Mouse (Mus musculus): ENCODE results near the gene Slc25a23. TPM values are rescaled to one million over a fixed set of nuclear protein-coding genes. Genes with fewer than 3 reads are reported as not detected.

Slc25a23 gene
- polyA plus RNA-seq (2014; fragmentation: Nextera tagmentation; extraction: Ambion mirVana) = 8.4 and 10.3 TPM in 2 replicates

DNA sequence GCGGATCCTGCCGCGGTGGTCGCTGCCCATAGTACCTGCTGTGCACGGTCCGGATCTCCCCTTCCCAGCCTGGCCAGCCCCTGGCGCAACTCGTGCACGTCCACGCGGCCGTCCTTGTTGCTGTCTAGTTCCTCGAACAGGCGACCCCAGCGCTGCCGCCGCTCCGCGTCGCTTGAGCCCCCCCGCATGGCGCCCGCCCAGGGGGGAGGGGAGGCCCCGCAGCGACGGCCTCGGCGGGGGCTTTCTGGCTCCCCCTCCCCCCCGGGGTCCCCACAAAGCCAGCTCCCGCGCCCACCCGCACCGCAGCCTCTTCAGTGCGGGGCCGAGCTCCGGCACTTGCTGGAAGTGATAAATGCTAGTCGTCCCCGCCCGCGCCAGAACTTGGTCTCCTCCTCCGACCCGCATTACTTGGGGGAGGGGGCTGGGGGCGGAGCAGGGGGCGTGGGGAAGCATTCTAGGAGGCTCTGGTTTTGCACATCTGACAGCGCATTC is at the start of gene Slc25a23:
TSS of gene Slc25a23 (minus strand) at position 378 of the 492 bp plus-strand sequence.
- H3K27me3 ChIP-seq (ENCODE audit: insufficient read depth, low read length) = peaks cover 25% of the 10 kb centered on the region
- H3K27ac ChIP-seq (ENCODE audit: low read depth) = peak within 1 kb of the TSS; percentile 46; the same call in 1 of the 2 replicates
- H3K36me3 ChIP-seq (ENCODE audit: insufficient read depth) = no peaks in the 10 kb centered on the region
- peak within 1 kb of the TSS; percentile 64 for H3K9ac ChIP-seq
- ATAC-seq (ENCODE audit: insufficient read depth) (peak; percentile 76), DNase-seq (peak; percentile 79)
- peak within 1 kb of the TSS; percentile 90 for H3K4me2 ChIP-seq
- H3K4me1 ChIP-seq (ENCODE audit: insufficient read depth) = no peaks in the 10 kb centered on the region
- TF ChIP-seq CTCF (IDR thresholded peaks at IDR 0.05; ENCODE audit: low read depth) = no peak
- no peaks in the 10 kb centered on the region for H3K9me3 ChIP-seq (ENCODE audit: low read depth, low read length)
- 0% methylated on average over 45 of the region's 45 CpGs for WGBS
- H3K4me3 ChIP-seq (ENCODE audit: low read depth, low read length) = peak within 1 kb of the TSS; percentile 75

DNA sequence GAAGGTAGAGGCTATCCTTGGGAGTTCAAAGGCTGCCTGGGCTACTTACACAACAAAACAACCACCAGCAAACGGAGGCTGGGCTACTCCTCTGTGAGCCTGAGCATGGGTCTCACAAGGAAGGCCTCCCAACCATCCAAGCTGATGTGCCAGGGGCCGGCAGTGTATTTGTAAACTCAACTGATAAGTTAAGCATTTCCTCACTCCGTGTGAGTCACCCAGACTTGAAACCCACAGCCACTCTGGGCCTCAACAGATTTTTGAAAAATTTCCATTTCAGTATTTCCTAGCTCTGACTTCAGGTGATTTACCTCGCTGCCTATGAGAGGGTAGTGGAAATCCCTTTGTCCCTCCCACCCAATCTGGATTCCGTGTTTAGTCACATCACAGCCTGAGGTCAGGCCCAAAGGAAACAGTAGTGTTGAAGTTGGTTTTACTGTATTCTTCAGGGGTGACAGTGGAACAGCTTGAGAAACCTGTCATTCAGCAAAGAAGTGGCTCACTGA is 49.1 kb upstream of the Slc25a23 start:
- H3K9me3 ChIP-seq (ENCODE audit: low read depth, low read length) = no peaks in the 10 kb centered on the region
- no peak for ATAC-seq (ENCODE audit: insufficient read depth)
- 31% methylated on average over 5 of the region's 5 CpGs for WGBS

DNA sequence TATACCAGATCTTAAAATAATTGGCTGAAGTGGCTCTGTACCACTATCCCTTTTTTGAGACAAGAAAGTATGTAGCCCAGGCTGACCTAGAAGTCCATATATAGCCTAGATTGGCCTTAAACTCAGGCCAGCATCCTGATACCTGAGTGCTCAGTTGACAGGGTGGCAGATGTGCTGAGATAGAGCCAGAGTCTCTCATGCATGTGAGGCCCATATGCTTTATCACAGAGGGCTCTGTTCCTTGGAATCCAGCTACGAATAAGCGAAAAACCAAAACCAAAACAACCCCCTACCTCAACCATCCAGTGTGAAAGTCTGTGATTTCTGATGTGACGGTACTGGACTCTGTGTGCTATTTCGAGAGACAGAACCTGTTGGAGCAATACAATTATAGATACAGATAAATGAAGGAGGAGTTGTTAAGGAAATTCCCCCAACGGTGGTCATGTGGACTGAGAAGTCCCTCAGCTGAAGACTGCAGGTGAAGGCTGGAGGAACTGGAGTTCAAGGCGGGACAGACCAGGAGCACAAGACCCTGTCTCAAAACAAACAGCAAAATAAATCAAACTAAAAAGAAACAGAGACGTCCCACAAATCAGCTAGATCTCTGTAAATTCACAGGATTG is 48.5 kb upstream of the Slc25a23 start:
- Histone ChIP-seq H3K9ac (no peak overlapping the region), H3K27ac (ENCODE audit: low read depth) (no peak overlapping the region), H3K4me1 (ENCODE audit: insufficient read depth) (0 out of 2 replicates have a peak, but pooled peaks cover 5% of the 10 kb centered on the region), H3K36me3 (ENCODE audit: insufficient read depth) (no peaks in the 10 kb centered on the region), H3K4me3 (ENCODE audit: low read depth, low read length) (no peak overlapping the region), H3K9me3 (ENCODE audit: low read depth, low read length) (no peaks in the 10 kb centered on the region), H3K4me2 (no peak overlapping the region), H3K27me3 (ENCODE audit: insufficient read depth, low read length) (no peaks in the 10 kb centered on the region)
- no peak for TF ChIP-seq CTCF (IDR thresholded peaks at IDR 0.05; ENCODE audit: low read depth)
- DNase-seq = no peak
- ATAC-seq (ENCODE audit: insufficient read depth) = no peak
- WGBS = 80% methylated on average over 7 of the region's 7 CpGs

More for the DNA sequence above, 49.1 kb upstream of the Slc25a23 start:
- Histone ChIP-seq H3K36me3 (ENCODE audit: insufficient read depth) (no peaks in the 10 kb centered on the region), H3K27me3 (ENCODE audit: insufficient read depth, low read length) (no peaks in the 10 kb centered on the region), H3K4me3 (ENCODE audit: low read depth, low read length) (no peak overlapping the region), H3K9ac (no peak overlapping the region), H3K4me1 (ENCODE audit: insufficient read depth) (0 out of 2 replicates have a peak, but pooled peaks cover 5% of the 10 kb centered on the region), H3K27ac (ENCODE audit: low read depth) (no peak overlapping the region), H3K4me2 (no peak overlapping the region)
- no peak for TF ChIP-seq CTCF (IDR thresholded peaks at IDR 0.05; ENCODE audit: low read depth)
- no peak for DNase-seq

DNA sequence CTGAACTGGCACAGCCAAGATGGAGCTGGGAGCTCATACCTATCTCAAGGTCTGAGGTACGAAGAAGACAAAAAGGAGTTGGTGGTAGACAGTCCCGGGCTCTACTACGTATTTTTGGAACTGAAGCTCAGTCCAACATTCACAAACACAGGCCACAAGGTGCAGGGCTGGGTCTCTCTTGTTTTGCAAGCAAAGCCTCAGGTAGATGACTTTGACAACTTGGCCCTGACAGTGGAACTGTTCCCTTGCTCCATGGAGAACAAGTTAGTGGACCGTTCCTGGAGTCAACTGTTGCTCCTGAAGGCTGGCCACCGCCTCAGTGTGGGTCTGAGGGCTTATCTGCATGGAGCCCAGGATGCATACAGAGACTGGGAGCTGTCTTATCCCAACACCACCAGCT is 47.4 kb upstream of the Slc25a23 start:
- Histone ChIP-seq H3K4me3 (ENCODE audit: low read depth, low read length) (no peak overlapping the region), H3K4me1 (ENCODE audit: insufficient read depth) (0 out of 2 replicates have a peak, but pooled peaks cover 5% of the 10 kb centered on the region), H3K27me3 (ENCODE audit: insufficient read depth, low read length) (no peaks in the 10 kb centered on the region), H3K36me3 (ENCODE audit: insufficient read depth) (no peaks in the 10 kb centered on the region), H3K9me3 (ENCODE audit: low read depth, low read length) (no peaks in the 10 kb centered on the region), H3K27ac (ENCODE audit: low read depth) (no peak overlapping the region), H3K4me2 (peak overlapping the region; percentile 88), H3K9ac (no peak overlapping the region)
- no peak for TF ChIP-seq CTCF (IDR thresholded peaks at IDR 0.05; ENCODE audit: low read depth)
- ATAC-seq (ENCODE audit: insufficient read depth) (no peak), DNase-seq (no peak)
- 79% methylated on average over 5 of the region's 5 CpGs for WGBS

DNA sequence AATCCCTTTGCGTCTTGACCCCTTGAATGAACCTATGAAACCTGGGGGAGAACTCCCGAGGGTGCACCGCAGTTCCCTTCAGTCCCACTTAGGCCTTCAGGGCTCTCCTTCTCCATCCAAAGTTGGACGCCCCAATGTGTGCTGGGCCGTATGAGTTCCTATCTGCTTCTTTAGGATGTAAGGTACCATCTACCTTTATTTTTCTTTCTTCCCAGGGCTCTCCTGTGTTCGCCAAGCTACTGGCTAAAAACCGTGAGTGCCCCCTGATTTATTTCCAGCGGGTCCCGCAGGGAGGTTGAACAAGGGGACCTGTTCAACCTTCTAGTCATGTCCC is 46.3 kb upstream of the Slc25a23 start:
- H3K9ac ChIP-seq = peak overlapping the region; percentile 69
- no peak for ATAC-seq (ENCODE audit: insufficient read depth)
- DNase-seq = no peak
- H3K4me3 ChIP-seq (ENCODE audit: low read depth, low read length) = peak overlapping the region; percentile 64
- H3K4me2 ChIP-seq = peak overlapping the region; percentile 88
- H3K4me1 ChIP-seq (ENCODE audit: insufficient read depth) = 0 out of 2 replicates have a peak, but pooled peaks cover 5% of the 10 kb centered on the region
- no peak overlapping the region for H3K27ac ChIP-seq (ENCODE audit: low read depth)
- no peak for TF ChIP-seq CTCF (IDR thresholded peaks at IDR 0.05; ENCODE audit: low read depth)
- H3K27me3 ChIP-seq (ENCODE audit: insufficient read depth, low read length) = no peaks in the 10 kb centered on the region
- 6% methylated on average over 9 of the region's 9 CpGs for WGBS
- no peaks in the 10 kb centered on the region for H3K36me3 ChIP-seq (ENCODE audit: insufficient read depth)
- H3K9me3 ChIP-seq (ENCODE audit: low read depth, low read length) = no peaks in the 10 kb centered on the region

DNA sequence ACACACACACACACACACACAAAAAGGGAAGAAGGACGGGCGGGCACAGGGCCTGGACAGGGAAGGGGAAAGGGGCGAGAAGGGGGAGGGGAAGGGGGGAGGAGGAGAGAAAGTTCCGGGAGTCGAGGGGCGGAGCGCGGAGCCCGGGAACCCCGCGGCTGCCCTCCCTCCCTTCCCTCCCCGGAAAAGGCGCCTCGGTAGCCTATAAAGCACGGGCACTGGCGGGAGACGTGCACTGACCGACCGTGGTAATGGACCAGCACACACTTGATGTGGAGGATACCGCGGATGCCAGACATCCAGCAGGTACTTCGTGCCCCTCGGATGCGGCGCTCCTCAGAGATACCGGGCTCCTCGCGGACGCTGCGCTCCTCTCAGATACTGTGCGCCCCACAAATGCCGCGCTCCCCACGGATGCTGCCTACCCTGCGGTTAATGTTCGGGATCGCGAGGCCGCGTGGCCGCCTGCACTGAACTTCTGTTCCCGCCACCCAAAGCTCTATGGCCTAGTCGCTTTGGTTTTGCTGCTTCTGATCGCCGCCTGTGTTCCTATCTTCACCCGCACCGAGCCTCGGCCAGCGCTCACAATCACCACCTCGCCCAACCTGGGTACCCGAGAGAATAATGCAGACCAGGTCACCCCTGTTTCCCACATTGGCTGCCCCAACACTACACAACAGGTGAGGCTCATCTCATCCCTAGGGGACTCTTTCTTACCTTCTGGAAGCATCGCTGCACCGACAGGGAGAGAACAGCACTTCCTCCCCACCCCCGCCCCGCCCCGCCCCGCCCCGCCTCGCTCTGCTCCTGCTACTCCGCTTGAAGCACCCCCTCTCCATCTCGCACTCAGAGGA is 45.7 kb upstream of the Slc25a23 start, which contains the start of gene Tnfsf9:
TSS of gene Tnfsf9 (plus strand) at position 145 of the 854 bp plus-strand sequence.
- under 1% methylated on average over 50 of the region's 61 CpGs for WGBS
- peak within 1 kb of the TSS; percentile 72; the same call in 1 of the 2 replicates for H3K27ac ChIP-seq (ENCODE audit: low read depth)
- no peaks in the 10 kb centered on the region for H3K36me3 ChIP-seq (ENCODE audit: insufficient read depth)
- peak; percentile 87 for ATAC-seq (ENCODE audit: insufficient read depth)
- H3K9me3 ChIP-seq (ENCODE audit: low read depth, low read length) = no peaks in the 10 kb centered on the region
- peak within 1 kb of the TSS; percentile 69 for H3K9ac ChIP-seq
- 0 out of 2 replicates have a peak, but pooled peaks cover 5% of the 10 kb centered on the region for H3K4me1 ChIP-seq (ENCODE audit: insufficient read depth)
- no peaks in the 10 kb centered on the region for H3K27me3 ChIP-seq (ENCODE audit: insufficient read depth, low read length)
- H3K4me3 ChIP-seq (ENCODE audit: low read depth, low read length) = peak within 1 kb of the TSS; percentile 64
- H3K4me2 ChIP-seq = peak within 1 kb of the TSS; percentile 88
- TF ChIP-seq CTCF (IDR thresholded peaks at IDR 0.05; ENCODE audit: low read depth) = no peak
- DNase-seq = peak; percentile 65
